Mouse (Mus musculus) neural tube, embryonic 14.5 days (tissue): ENCODE data around the gene Gm28778. TPM values are rescaled to one million over a fixed set of nuclear protein-coding genes. Genes with fewer than 3 reads are reported as not detected.
"Not testable (repeated sequence)": the region's sequence is repeated elsewhere in the genome, so short reads cannot be mapped to it uniquely, and the experiment has no call there.

ENCODE experiments used
- ATAC-seq: fragments of 200-750 bp; cut with Nextera tagmentation; 2 replicates; pipeline ENCODE4 v1.8.0; 2017; ENCODE audit warnings: low read depth, mild to moderate bottlenecking, moderate TSS enrichment, moderate library complexity
- H3K27ac ChIP-seq: fragments of 300-500 bp; sonication (generic); 2 replicates; pipeline ENCODE4 v1.5.1; 2014; ENCODE audit warnings: low read depth, mild to moderate bottlenecking, control low read depth, low read length, moderate library complexity, mixed read lengths
- H3K27me3 ChIP-seq: fragments of 300-500 bp; sonication (generic); 2 replicates; pipeline ENCODE4 v1.6.1; 2014; ENCODE audit warnings: low read length; ENCODE audit not compliant: control insufficient read depth, insufficient read depth
- H3K36me3 ChIP-seq: fragments of 300-500 bp; sonication (generic); 2 replicates; pipeline ENCODE4 v1.6.1; 2014; ENCODE audit warnings: low read length, mixed read lengths; ENCODE audit not compliant: control insufficient read depth, insufficient read depth
- H3K4me1 ChIP-seq: fragments of 300-500 bp; sonication (generic); 2 replicates; pipeline ENCODE4 v1.6.1; 2014; ENCODE audit warnings: low read length; ENCODE audit not compliant: control insufficient read depth, insufficient read depth
- H3K4me2 ChIP-seq: fragments of 300-500 bp; sonication (generic); 2 replicates; pipeline ENCODE4 v1.6.1; 2014; ENCODE audit warnings: mild to moderate bottlenecking, low read depth, low read length, control low read depth
- H3K4me3 ChIP-seq: fragments of 300-500 bp; sonication (generic); 2 replicates; pipeline ENCODE4 v1.5.1; 2014; ENCODE audit warnings: low read depth, low read length, control low read depth, mixed read lengths
- H3K9ac ChIP-seq: fragments of 300-500 bp; sonication (generic); replicated peaks from 2 replicates; pipeline ENCODE4 v1.6.1; 2014; ENCODE audit warnings: low read depth, mild to moderate bottlenecking, control low read depth, low read length, mixed read lengths
- H3K9me3 ChIP-seq: fragments of 300-500 bp; sonication (generic); 2 replicates; pipeline ENCODE4 v1.6.1; 2016; ENCODE audit warnings: low read length; ENCODE audit not compliant: control insufficient read depth
- WGBS: fragments of 180-500 bp; shearing (Covaris S2); extraction: QIAGEN DNeasy Blood & Tissue Kit; methylation state at CpG from one replicate; pipeline ENCODE4 v1.1.7; 2014; 5-methylcytosine and 5-hydroxymethylcytosine counted together
- polyA plus RNA-seq: library from polyadenylated mRNA; unstranded; fragments of >200 nt; fragmentation: Nextera tagmentation; extraction: Ambion mirVana; gene quantifications from 2 replicates; pipeline ENCODE4 v1.2.1, GENCODE M21; 2014

The Gm28778 gene
- polyA plus RNA-seq, 1 experiment from 2014 or later: not detected

GRCm38 (mm10) chr1:53323254-53323653 lies 26.3 kb downstream of the Gm28778 start:
- ATAC-seq: no peak
- no peak overlapping the region for H3K4me3 ChIP-seq
- no peak overlapping the region for H3K4me2 ChIP-seq
- H3K27me3 ChIP-seq: no peaks in the 10 kb centered on the region
- 94% methylated on average over 5 of the region's 5 CpGs for WGBS
- no peaks in the 10 kb centered on the region for H3K9me3 ChIP-seq
- peaks cover 15% of the 10 kb centered on the region for H3K36me3 ChIP-seq
- H3K27ac ChIP-seq: no peak overlapping the region
- H3K9ac ChIP-seq: no peak overlapping the region
- H3K4me1 ChIP-seq: no peaks in the 10 kb centered on the region

DNA sequence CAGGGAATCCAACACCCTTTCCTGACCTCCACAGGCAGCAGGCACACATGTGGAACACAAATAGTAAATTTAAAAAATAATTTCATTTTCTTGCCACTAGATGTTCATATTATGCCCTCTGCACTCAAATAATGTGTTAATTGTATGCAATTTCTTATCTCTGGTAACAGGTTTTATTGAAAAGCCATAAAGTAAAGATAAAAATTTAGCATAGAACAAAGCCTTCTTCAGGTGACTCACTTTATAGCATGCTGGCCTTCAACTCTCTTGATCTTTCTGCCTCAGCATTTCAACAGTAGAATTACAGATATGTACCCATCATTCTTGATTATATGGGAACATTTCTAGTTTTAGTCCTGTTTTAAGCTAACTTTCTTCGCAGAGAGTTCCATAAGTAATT lies 27.4 kb downstream of the Gm28778 start:
- Histone ChIP-seq H3K4me3 (no peak overlapping the region), H3K27ac (no peak overlapping the region), H3K9ac (no peak overlapping the region), H3K4me2 (no peak overlapping the region), H3K27me3 (no peaks in the 10 kb centered on the region), H3K36me3 (peaks cover 12% of the 10 kb centered on the region; the same call in 1 of the 2 replicates), H3K4me1 (no peaks in the 10 kb centered on the region), H3K9me3 (no peaks in the 10 kb centered on the region)
- ATAC-seq: no peak
- 94% methylated on average over 1 of the region's 1 CpGs for WGBS

DNA sequence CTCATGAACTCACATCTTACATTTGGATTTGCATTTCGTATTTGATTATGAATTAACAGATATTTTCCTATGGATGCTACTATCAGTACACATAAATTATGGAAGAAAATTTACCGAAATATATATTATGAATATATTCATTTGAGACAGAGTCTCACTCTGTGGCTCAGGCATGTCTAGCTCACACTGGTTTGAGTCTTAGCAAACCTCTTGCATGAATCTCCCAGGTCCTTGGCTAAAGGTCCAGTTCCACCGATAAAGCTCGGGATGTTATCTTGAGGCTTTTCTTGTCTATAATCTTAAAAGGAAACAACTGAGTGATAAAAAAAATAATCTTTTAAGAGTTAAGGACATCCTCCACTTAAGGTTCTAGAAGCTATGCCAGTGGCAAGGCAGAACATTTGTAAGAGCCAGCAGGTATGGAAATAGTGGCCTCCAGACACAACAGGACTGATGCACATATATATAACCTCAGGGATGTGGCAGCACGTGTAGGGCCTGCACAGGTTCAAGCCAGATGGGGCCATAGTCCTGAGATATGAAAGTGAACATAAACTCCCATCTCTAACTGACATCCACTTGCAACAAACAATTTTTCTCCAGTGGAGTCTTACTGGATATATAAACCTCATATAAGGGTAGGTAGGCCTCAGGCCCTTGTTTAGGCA lies 28.1 kb downstream of the Gm28778 start:
- no peaks in the 10 kb centered on the region for H3K4me1 ChIP-seq
- H3K27ac ChIP-seq: no peak overlapping the region
- H3K4me3 ChIP-seq: no peak overlapping the region
- H3K9me3 ChIP-seq: no peaks in the 10 kb centered on the region
- H3K4me2 ChIP-seq: no peak overlapping the region
- no peak overlapping the region for H3K9ac ChIP-seq
- 93% methylated on average over 5 of the region's 5 CpGs for whole genome bisulfite sequencing
- peaks cover 12% of the 10 kb centered on the region; the same call in 1 of the 2 replicates for H3K36me3 ChIP-seq
- no peaks in the 10 kb centered on the region for H3K27me3 ChIP-seq
- ATAC-seq: no peak

GRCm38 (mm10) chr1:53333527-53333926 lies 36.6 kb downstream of the Gm28778 start:
- not testable (repeated sequence) for H3K27ac ChIP-seq, H3K4me3 ChIP-seq, H3K9ac ChIP-seq, H3K4me2 ChIP-seq, H3K4me1 ChIP-seq, ATAC-seq, H3K27me3 ChIP-seq, H3K36me3 ChIP-seq, H3K9me3 ChIP-seq
- WGBS: 75% methylated on average over 5 of the region's 5 CpGs

- Histone ChIP-seq H3K9me3 (no peaks in the 10 kb centered on the region), H3K4me2 (no peak overlapping the region), H3K36me3 (no peaks in the 10 kb centered on the region), H3K4me3 (no peak overlapping the region), H3K27ac (no peak overlapping the region), H3K9ac (no peak overlapping the region), H3K27me3 (no peaks in the 10 kb centered on the region), H3K4me1 (no peaks in the 10 kb centered on the region)
- no peak for ATAC-seq
These were observed 38.6 kb downstream of the Gm28778 start for GRCm38 (mm10) chr1:53335465-53335864.

- 67% methylated on average over 2 of the region's 2 CpGs for WGBS
- H3K4me3 ChIP-seq, H3K27ac ChIP-seq, H3K27me3 ChIP-seq, H3K4me1 ChIP-seq, H3K9ac ChIP-seq, ATAC-seq, H3K4me2 ChIP-seq, H3K9me3 ChIP-seq, H3K36me3 ChIP-seq: not testable (repeated sequence)
These were observed 40.5 kb downstream of the Gm28778 start for GRCm38 (mm10) chr1:53337403-53337802.

- H3K4me1 ChIP-seq: no peaks in the 10 kb centered on the region
- H3K36me3 ChIP-seq: peaks cover 15% of the 10 kb centered on the region; the same call in 1 of the 2 replicates
- no peak overlapping the region for H3K4me3 ChIP-seq
- no peak overlapping the region for H3K4me2 ChIP-seq
- WGBS: 96% methylated on average over 2 of the region's 2 CpGs
- no peaks in the 10 kb centered on the region for H3K27me3 ChIP-seq
- no peak for ATAC-seq
- H3K9me3 ChIP-seq: no peaks in the 10 kb centered on the region
- H3K27ac ChIP-seq: no peak overlapping the region
- H3K9ac ChIP-seq: no peak overlapping the region
These were observed 44.2 kb downstream of the Gm28778 start for GRCm38 (mm10) chr1:53341071-53341470.

GRCm38 (mm10) chr1:53352327-53353261 lies 55.7 kb downstream of the Gm28778 start, which contains the start of the genes Asdurf, Gm28551 and Asnsd1:
Gene Asdurf, minus strand, starts transcription at chr1:53352619.
Gene Gm28551, minus strand, starts transcription at chr1:53352667.
Gene Asnsd1, minus strand, starts transcription at chr1:53352752.
- H3K27me3 ChIP-seq: no peaks in the 10 kb centered on the region
- H3K4me3 ChIP-seq: peak within 1 kb of the TSS; percentile 94
- no peaks in the 10 kb centered on the region for H3K9me3 ChIP-seq
- H3K9ac ChIP-seq: peak within 1 kb of the TSS; percentile 85
- H3K4me2 ChIP-seq: peak within 1 kb of the TSS; percentile 42
- H3K27ac ChIP-seq: peak within 1 kb of the TSS; percentile 94
- H3K4me1 ChIP-seq: 0 out of 2 replicates have a peak, but pooled peaks cover 5% of the 10 kb centered on the region
- WGBS: under 1% methylated on average over 44 of the region's 44 CpGs
- H3K36me3 ChIP-seq: peaks cover 8% of the 10 kb centered on the region; the same call in 1 of the 2 replicates
- ATAC-seq: peak; percentile 100

GRCm38 (mm10) chr1:53358988-53359387 lies 62.1 kb downstream of the Gm28778 start:
- Histone ChIP-seq H3K27ac (no peak overlapping the region), H3K4me3 (no peak overlapping the region), H3K4me2 (no peak overlapping the region), H3K9me3 (no peaks in the 10 kb centered on the region), H3K9ac (no peak overlapping the region), H3K27me3 (no peaks in the 10 kb centered on the region), H3K4me1 (no peaks in the 10 kb centered on the region), H3K36me3 (no peaks in the 10 kb centered on the region)
- no peak for ATAC-seq
